Mouse (Mus musculus) frontal cortex, adult 2 months (tissue): ENCODE measurements around the gene R3hcc1l. TPM values are rescaled to one million over a fixed set of nuclear protein-coding genes. Genes with fewer than 3 reads are reported as not detected.

Experiments
- DNase-seq, 2 experiments: peaks; one replicate each; pipeline ENCODE4 v3.0.0; 2022; ENCODE audit warnings: low spot score in 1 of 2; ENCODE audit errors: extremely low spot score in 1 of 2
- polyA plus RNA-seq: library from polyadenylated mRNA; depleted of rRNA; stranded (reverse); fragments of >200 nt; gene quantifications from 2 replicates; pipeline ENCODE4 v1.2.3, GENCODE M21; 2012; rRNA removed

The R3hcc1l gene
- 13.0 and 15.2 TPM in 2 replicates for polyA plus RNA-seq

DNA sequence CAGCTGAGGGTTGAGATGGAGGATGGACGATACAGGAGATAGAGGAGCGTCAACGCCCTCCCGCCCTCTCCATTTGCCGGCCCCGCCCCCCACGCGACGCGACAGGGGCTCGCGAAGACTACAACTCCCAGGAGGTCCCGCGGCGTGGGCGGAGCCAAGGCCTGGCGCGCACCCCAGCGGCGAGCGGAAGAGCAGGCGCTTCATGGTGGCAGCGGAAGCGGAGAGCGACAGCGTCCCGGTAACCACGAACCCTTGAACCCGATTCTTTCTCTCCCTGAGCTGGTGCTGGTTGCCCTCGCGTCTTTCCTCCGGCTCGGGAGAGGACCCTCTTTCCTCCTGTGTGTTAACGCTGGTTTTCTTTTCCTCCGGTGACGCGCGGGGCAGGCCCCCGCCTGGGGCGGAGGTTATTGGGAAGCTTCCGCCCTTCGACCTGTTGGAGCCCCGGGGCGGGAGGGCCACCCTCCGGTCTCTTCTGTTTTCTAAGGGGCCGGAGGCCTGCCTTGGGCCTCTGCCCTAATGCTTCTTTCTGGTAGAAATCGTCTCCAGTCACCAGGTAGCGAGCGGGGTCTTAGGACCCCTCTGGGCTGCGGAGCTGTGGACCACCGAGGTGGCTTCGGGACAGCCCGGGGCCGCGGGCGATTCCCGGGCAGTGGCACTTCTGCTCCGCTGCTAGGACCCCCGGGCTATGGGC lies at the start of gene R3hcc1l:
Gene R3hcc1l (plus strand): TSS at position 140 of the 691 bp plus-strand sequence.
- peak; percentile 88 to 98 for DNase-seq

GRCm38 (mm10) chr19:42471571-42471970 lies 47.0 kb upstream of the R3hcc1l start:
- DNase-seq: no peak

GRCm38 (mm10) chr19:42472831-42473230 lies 45.7 kb upstream of the R3hcc1l start:
- no peak for DNase-seq

DNA sequence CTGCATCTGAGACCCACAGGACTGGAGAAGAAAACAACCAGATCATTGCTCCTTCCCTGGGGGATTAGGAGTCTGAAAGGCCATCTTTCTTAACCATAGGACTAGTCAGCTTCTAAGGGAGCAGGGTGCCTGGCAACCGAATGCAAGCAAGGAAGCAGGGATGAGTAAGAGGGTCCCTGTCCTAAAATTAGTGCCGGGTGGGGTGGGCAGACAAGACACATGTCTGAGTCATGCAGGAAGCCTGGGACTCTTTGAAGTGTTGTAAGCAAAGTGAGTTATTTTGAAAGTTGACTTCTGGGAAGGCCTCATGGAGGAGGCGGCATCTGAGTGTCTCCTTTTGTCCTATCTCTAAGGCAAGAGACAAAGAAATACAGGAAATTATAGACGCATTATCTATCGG lies 40.8 kb upstream of the R3hcc1l start:
- DNase-seq: peak; percentile 29 to 68

- no peak for DNase-seq
These were observed 40.3 kb upstream of the R3hcc1l start for GRCm38 (mm10) chr19:42478303-42478702.

- no peak for DNase-seq
These were observed 33.1 kb upstream of the R3hcc1l start for GRCm38 (mm10) chr19:42485443-42485842.

- DNase-seq: no peak
These were observed 31.3 kb upstream of the R3hcc1l start for GRCm38 (mm10) chr19:42487261-42487660.

- DNase-seq: peak in 1 of 2 experiments; percentile 17
These were observed 25.2 kb upstream of the R3hcc1l start for GRCm38 (mm10) chr19:42493257-42493917.

DNA sequence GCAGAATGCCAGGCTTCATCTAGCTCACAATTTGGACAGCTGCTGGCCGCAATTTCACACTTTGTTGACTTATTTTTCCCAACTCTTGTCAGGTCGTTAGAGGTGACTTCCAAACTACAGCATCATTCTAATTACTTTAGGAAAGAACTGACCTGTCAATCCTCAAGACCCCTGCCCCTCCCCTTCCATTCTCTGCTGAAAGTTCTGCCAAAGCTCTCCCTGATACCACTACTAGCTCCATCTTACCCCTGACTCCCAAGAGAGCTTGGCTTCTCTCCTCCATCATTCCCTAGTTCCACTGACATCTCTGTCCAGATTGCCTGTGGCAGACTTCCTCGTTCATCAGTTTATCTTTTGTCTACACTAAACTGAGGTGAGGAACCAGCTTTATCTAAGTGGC lies 14.4 kb upstream of the R3hcc1l start:
- no peak for DNase-seq

- no peak for DNase-seq
These were observed 8.9 kb upstream of the R3hcc1l start for GRCm38 (mm10) chr19:42509625-42510024.

DNA sequence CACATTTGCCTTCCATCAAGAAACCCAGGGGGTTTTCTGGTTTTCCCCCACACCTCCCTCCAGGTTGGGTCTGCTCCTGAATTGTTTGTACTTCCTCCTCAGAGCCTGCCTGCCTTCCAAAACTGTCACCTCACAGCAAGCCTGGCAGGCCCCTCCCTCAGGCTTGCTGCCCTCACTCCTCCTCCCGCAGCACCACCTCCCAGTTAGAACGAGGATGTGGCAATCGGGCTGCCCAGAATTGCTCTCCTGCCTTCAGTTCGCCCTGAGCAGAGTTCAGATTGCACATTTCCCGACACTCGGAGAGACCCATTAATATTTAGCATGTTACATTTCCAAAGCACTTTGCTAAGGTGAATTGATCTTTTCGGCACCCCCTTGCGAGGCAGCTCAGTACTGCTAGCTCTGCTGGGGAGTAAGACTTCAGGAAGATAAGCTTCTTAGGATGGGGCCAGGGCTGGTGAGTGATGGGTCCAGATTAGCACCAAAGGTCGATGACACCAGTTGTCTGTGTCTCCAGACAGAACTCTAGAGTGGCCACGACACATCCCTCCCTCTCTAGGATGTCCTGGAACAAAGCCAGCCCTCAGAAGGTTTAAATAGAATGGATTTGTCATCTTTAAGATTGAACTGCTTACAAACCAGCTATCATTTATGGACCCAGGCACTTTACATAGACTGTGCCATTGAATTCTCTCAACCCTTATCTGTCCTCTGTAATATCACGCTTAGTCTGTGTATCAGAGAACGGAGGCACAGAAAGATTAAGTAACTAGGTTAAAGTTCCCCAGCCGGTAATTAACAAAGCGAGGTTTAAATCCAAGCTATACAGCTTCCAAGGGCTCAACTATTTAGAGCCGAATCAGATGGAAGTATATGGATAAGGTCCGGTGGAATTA lies 8.0 kb upstream of the R3hcc1l start:
- DNase-seq: no peak

- no peak for DNase-seq
These were observed 2.9 kb upstream of the R3hcc1l start for GRCm38 (mm10) chr19:42515656-42516055.

DNA sequence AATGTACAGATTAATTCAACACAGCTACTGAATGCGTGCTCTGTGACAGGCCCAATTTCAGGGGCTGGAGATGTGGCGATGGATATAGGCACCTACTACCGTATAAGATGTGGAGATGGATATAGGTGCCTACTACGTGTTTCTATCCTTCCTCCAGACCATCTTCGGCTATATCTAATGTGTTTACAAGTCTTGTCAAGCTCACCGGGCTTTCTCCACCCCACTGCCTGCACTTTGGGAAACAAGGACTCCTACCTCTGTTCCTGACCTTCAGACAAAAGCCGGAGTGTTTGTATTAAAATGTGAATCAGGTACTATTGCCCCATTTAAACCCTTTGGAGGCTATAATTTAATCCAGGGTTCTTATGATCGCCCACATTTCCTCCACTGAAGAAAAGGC lies 2.4 kb upstream of the R3hcc1l start:
- DNase-seq: no peak

DNA sequence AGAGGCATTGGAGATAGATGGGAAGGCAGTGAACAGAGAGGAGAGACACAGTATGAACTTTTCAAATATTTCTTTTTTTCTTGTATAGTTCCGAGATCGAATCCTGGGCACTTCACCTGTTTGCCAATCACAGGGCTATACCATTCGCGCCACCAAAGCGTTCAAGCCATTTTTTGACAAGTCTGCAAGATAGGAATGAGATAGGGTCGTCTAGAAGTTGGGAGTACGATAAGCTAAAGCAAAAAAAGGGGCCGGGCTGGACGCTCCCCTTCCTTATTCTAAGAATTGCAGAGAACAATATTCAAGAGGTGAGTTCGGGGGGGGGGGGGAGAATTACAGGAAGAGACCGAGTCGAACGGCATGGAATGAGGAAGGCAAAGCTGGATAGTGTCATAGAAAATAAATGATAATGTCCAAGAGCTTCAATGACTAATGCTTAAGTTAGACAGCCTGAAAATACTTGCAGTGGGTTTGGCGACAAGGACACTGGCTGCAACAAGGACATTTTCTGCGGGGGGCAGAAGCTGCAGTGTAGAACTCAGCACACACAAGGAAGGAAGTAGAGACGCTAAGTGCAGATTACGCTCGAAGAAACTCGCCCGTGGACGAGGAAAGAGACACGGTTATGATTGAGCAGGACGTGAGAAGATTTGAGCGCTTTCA lies 471 bp upstream of the R3hcc1l start:
- DNase-seq: no peak

DNA sequence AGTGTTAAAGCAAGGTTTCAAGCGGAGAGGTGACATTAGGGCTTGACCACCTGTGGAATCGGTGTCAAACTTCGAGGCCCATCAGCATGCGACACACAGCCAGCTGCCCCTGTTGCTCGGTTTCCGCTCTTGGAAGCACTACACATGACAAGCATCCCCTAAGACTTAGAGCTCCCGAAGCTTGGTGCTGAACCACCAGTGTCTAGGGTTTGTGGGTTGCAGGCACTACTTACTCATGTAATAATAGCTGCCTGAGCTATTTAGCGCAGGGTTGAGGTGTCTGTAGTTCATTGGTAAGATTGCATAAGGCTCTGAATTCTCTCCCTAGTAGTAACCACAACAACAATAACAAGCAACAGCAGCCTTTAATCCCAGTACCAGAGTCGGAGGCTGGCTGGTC lies 1.2 kb downstream of the R3hcc1l start:
- DNase-seq: no peak

GRCm38 (mm10) chr19:42524703-42525102 lies 6.1 kb downstream of the R3hcc1l start:
- no peak for DNase-seq

- DNase-seq: no peak
These were observed 11.5 kb downstream of the R3hcc1l start for GRCm38 (mm10) chr19:42529992-42530437.

- DNase-seq: no peak
These were observed 15.9 kb downstream of the R3hcc1l start for GRCm38 (mm10) chr19:42534427-42534826.

GRCm38 (mm10) chr19:42537600-42537999 lies 19.0 kb downstream of the R3hcc1l start:
- no peak for DNase-seq

DNA sequence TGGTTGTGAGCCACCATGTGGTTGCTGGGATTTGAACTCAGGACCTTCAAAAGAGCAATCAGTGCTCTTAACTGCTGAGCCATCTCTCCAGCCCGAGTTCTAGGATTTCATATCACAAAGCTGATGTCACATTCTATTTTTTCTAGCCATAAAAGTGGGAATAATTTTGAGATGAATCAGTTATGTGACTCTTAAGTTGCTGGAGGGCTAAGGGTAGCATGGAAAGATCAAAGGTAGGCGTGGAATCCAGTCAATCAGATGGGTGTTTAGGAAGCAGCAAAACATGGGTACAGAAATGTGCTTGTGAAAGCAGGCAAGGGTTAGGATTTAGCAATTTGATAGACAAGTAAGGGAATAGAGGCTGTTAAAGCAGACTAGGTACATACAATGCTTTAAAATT lies 20.4 kb downstream of the R3hcc1l start:
- DNase-seq: no peak
